Mouse (Mus musculus) MEL (cell line): Measurements from ENCODE around the gene Ccdc88c. TPM values are rescaled to one million over a fixed set of nuclear protein-coding genes. Genes with fewer than 3 reads are reported as not detected.

ENCODE experiments used
- DNase-seq: peaks from one replicate; pipeline ENCODE4 v3.0.0; 2011; ENCODE audit warnings: low read depth, low spot score
- H3K27ac ChIP-seq: 2 replicates; pipeline ENCODE4 v1.5.1; 2012; ENCODE audit warnings: low read depth, mild to moderate bottlenecking, control low read depth, low read length, moderate library complexity; ENCODE audit not compliant: control insufficient read depth
- H3K27me3 ChIP-seq, 2 experiments: fragments of 150-350 bp in 1 of 2; sonication (generic) in 1 of 2; 2 replicates each; pipeline ENCODE4 v1.6.1; 2012; ENCODE audit warnings: low read length in 2 of 2, mild to moderate bottlenecking in 2 of 2, improper control_type of control experiment in 1 of 2, moderate library complexity in 1 of 2; ENCODE audit not compliant: insufficient read depth in 2 of 2, control insufficient read depth in 1 of 2
- H3K36me3 ChIP-seq, 2 experiments: 2 replicates each; pipeline ENCODE4 v1.6.1; 2012 to 2014; ENCODE audit warnings: low read length in 2 of 2, improper control_type of control experiment in 1 of 2, inconsistent platforms in 1 of 2, mild to moderate bottlenecking in 1 of 2; ENCODE audit not compliant: insufficient read depth in 2 of 2, control insufficient read depth in 1 of 2
- H3K4me1 ChIP-seq, 2 experiments: fragments of 150-350 bp in 1 of 2; sonication (generic) in 1 of 2; 2 replicates each; pipeline ENCODE4 v1.6.1; 2012; ENCODE audit warnings: low read length in 2 of 2, improper control_type of control experiment in 1 of 2, mild to moderate bottlenecking in 1 of 2; ENCODE audit not compliant: insufficient read depth in 2 of 2, control insufficient read depth in 1 of 2
- H3K4me3 ChIP-seq, 2 experiments: fragments of 150-350 bp in 1 of 2; sonication (generic) in 1 of 2; 2 replicates each; pipeline ENCODE4 v1.5.1; 2012; ENCODE audit warnings: low read depth in 2 of 2, low read length in 2 of 2, mild to moderate bottlenecking in 2 of 2, moderate library complexity in 2 of 2, control low read depth in 1 of 2, improper control_type of control experiment in 1 of 2; ENCODE audit not compliant: control insufficient read depth in 1 of 2, insufficient read depth in 1 of 2
- H3K79me2 ChIP-seq: 2 replicates; pipeline ENCODE4 v1.6.1; 2012; ENCODE audit warnings: mild to moderate bottlenecking, low read length, moderate library complexity; ENCODE audit not compliant: control insufficient read depth, poor library complexity, insufficient read depth
- H3K9ac ChIP-seq: 2 replicates; pipeline ENCODE4 v1.6.1; 2012; ENCODE audit warnings: low read depth, mild to moderate bottlenecking, control low read depth, low read length, moderate library complexity; ENCODE audit not compliant: control insufficient read depth, poor library complexity, severe bottlenecking
- H3K9me3 ChIP-seq: fragments of 150-350 bp; sonication (generic); replicated peaks from 2 replicates; pipeline ENCODE4 v1.6.1; 2012; ENCODE audit warnings: mild to moderate bottlenecking, low read length, improper control_type of control experiment, moderate library complexity; ENCODE audit not compliant: insufficient read depth
- BHLHE40 ChIP-seq: IDR thresholded peaks from 2 replicates; pipeline ENCODE4 v1.6.1; 2012; ENCODE audit warnings: low read depth, mild to moderate bottlenecking, inconsistent platforms, low read length, improper control_type of control experiment, borderline replicate concordance
- CHD2 ChIP-seq: IDR thresholded peaks from 2 replicates; pipeline ENCODE4 v1.6.1; 2011; ENCODE audit warnings: low read length, improper control_type of control experiment
- CTCF ChIP-seq, 3 experiments: IDR thresholded peaks in 2 of 3; conservative IDR thresholded peaks in 1 of 3; 2 replicates each; pipeline ENCODE4 v1.5.1; 2011 to 2012; ENCODE audit warnings: low read length in 3 of 3, low read depth in 2 of 3, mild to moderate bottlenecking in 2 of 3, improper control_type of control experiment in 1 of 3, inconsistent platforms in 1 of 3, mixed read lengths in 1 of 3, moderate library complexity in 1 of 3; ENCODE audit not compliant: control insufficient read depth in 1 of 3, insufficient read depth in 1 of 3, poor library complexity in 1 of 3, severe bottlenecking in 1 of 3
- EP300 ChIP-seq, 2 experiments: IDR thresholded peaks; 2 replicates each; pipeline ENCODE4 v1.6.1; 2011; ENCODE audit warnings: improper control_type of control experiment in 2 of 2, low read length in 2 of 2, low read depth in 1 of 2, mild to moderate bottlenecking in 1 of 2
- GATA1 ChIP-seq: IDR thresholded peaks from 2 replicates; pipeline ENCODE4 v1.6.1; 2011; ENCODE audit warnings: low read depth, low read length, improper control_type of control experiment
- HCFC1 ChIP-seq: IDR thresholded peaks from 2 replicates; pipeline ENCODE4 v1.6.1; 2012; ENCODE audit warnings: low read depth, mild to moderate bottlenecking, inconsistent platforms, low read length, improper control_type of control experiment, moderate library complexity
- JUND ChIP-seq: IDR thresholded peaks from 2 replicates; pipeline ENCODE4 v1.6.1; 2011; ENCODE audit warnings: low read depth, mild to moderate bottlenecking, improper control_type of control experiment, low read length
- KAT2A ChIP-seq: conservative IDR thresholded peaks from 2 replicates; pipeline ENCODE4 v1.6.1; 2012; ENCODE audit warnings: low read depth, low read length, improper control_type of control experiment, inconsistent platforms
- MYC ChIP-seq: IDR thresholded peaks from 2 replicates; pipeline ENCODE4 v1.6.1; 2011; ENCODE audit warnings: low read depth, mild to moderate bottlenecking, low read length, improper control_type of control experiment, moderate library complexity
- NRF1 ChIP-seq: IDR thresholded peaks from 2 replicates; pipeline ENCODE4 v1.6.1; 2014; ENCODE audit warnings: low read depth, mild to moderate bottlenecking, inconsistent platforms, low read length, improper control_type of control experiment, moderate library complexity; ENCODE audit not compliant: poor library complexity, insufficient read depth, severe bottlenecking
- POLR2AphosphoS5 ChIP-seq: IDR thresholded peaks from 2 replicates; pipeline ENCODE4 v1.6.1; 2012; ENCODE audit warnings: low read depth, borderline replicate concordance, mild to moderate bottlenecking, inconsistent platforms, low read length, moderate library complexity, mixed read lengths
- RAD21 ChIP-seq: IDR thresholded peaks from 2 replicates; pipeline ENCODE4 v1.6.1; 2011; ENCODE audit warnings: mild to moderate bottlenecking, low read depth, low read length, improper control_type of control experiment
- RCOR1 ChIP-seq: IDR thresholded peaks from 2 replicates; pipeline ENCODE4 v1.6.1; 2012; ENCODE audit warnings: low read depth, mild to moderate bottlenecking, inconsistent platforms, low read length, improper control_type of control experiment
- TAL1 ChIP-seq: IDR thresholded peaks from 2 replicates; pipeline ENCODE4 v1.6.1; 2012; ENCODE audit warnings: mild to moderate bottlenecking, inconsistent platforms, low read length, moderate library complexity, mixed read lengths
- TCF12 ChIP-seq: IDR thresholded peaks from 2 replicates; pipeline ENCODE4 v1.6.1; 2014; ENCODE audit warnings: low read depth, mild to moderate bottlenecking, inconsistent platforms, low read length, improper control_type of control experiment, moderate library complexity
- UBTF ChIP-seq: IDR thresholded peaks from 2 replicates; pipeline ENCODE4 v1.6.1; 2012; ENCODE audit warnings: low read depth, mild to moderate bottlenecking, inconsistent platforms, low read length, improper control_type of control experiment, moderate library complexity, borderline replicate concordance; ENCODE audit not compliant: insufficient read depth
- ZKSCAN1 ChIP-seq: IDR thresholded peaks from 2 replicates; pipeline ENCODE4 v1.6.1; 2012; ENCODE audit warnings: low read depth, mild to moderate bottlenecking, inconsistent platforms, low read length, improper control_type of control experiment, moderate library complexity
- ZMIZ1 ChIP-seq: IDR thresholded peaks from 2 replicates; pipeline ENCODE4 v1.6.1; 2012; ENCODE audit warnings: low read depth, mild to moderate bottlenecking, inconsistent platforms, low read length, improper control_type of control experiment, moderate library complexity
- ZNF384 ChIP-seq: IDR thresholded peaks from 2 replicates; pipeline ENCODE4 v1.6.1; 2012; ENCODE audit warnings: low read depth, mild to moderate bottlenecking, inconsistent platforms, low read length, improper control_type of control experiment
- polyA plus RNA-seq, 2 experiments: library from polyadenylated mRNA; stranded (reverse) in 1 of 2; unstranded in 1 of 2; fragments of >175 nt in 1 of 2; fragments of >200 nt in 1 of 2; gene quantifications; 2 replicates each; pipeline versions ENCODE4 v1.2.1 to v1.2.4; 2012; ENCODE audit warnings: low replicate concordance in 2 of 2, low read depth in 1 of 2; ENCODE audit not compliant: insufficient read length in 2 of 2, insufficient read depth in 1 of 2, missing spikeins in 1 of 2
- total RNA-seq: library from RNA; depleted of rRNA; stranded (reverse); fragments of 300-350 nt; gene quantifications from 2 replicates; pipeline ENCODE4 v1.2.3, GENCODE M21; 2012

The Ccdc88c gene
- total and polyA plus RNA-seq, 3 experiments, result 8.7 to 15.3 TPM; not detected in 1

DNA sequence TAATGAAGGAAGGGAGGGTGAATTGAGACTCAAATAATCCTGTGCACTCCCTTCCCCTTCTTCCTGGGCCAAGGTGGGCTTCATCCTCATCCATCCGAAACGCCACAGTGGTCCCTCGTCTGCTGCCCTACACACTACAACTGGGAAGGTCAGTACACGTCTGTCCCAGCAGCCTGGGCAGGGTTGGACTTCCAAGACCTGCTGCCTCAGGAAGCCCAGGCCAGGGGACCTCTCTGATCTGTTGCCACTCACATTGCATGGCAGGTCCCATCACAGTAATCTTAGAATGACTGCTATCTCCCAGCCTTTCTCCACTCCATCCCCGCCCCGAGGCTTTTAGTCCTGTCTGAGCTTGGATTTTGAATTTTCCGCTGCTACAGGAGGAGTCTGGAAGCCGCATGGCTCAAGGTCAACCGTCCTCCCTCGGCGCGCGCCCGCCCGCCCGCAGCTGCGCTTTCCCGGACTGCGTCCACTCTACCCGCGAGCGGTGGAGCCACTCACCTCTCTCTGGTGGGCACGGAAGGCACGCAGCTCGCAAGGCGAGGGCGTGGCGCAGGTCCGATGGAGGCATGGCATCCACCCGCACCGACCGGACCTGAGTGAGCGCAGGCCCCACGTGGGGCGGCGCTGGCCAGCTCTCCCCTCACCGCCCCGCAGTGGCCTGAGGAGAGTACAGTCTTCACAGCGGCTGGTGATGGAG, 121.1 kb downstream of the Ccdc88c start, which contains the start of gene Gpr68:
Gene Gpr68, minus strand, starts transcription at position 601 of the 700 bp plus-strand sequence.
- Histone ChIP-seq H3K27ac (no peak within 1 kb of the TSS), H3K79me2 (no peaks in the 10 kb centered on the region), H3K36me3 (no peaks in the 10 kb centered on the region), H3K9me3 (no peaks in the 10 kb centered on the region), H3K4me1 (no peaks in the 10 kb centered on the region), H3K4me3 (no peak within 1 kb of the TSS), H3K27me3 (peaks cover 3 to 4% of the 10 kb centered on the region in 2 experiments; a peak in 2 of 4 replicates), H3K9ac (no peak within 1 kb of the TSS)
- no peak for DNase-seq
- TF ChIP-seq ZNF384 (no peak), KAT2A (no peak), NRF1 (no peak)

- Histone ChIP-seq H3K4me1 (no peaks in the 10 kb centered on the region), H3K79me2 (no peaks in the 10 kb centered on the region), H3K9ac (no peak overlapping the region), H3K27ac (no peak overlapping the region), H3K4me3 (no peak overlapping the region), H3K9me3 (no peaks in the 10 kb centered on the region), H3K36me3 (no peaks in the 10 kb centered on the region), H3K27me3 (peaks cover 10 to 11% of the 10 kb centered on the region in 2 experiments; a peak in 3 of 4 replicates)
- DNase-seq, result no peak
- no peak for TF ChIP-seq TCF12
- TF ChIP-seq ZKSCAN1, result no peak
- TF ChIP-seq BHLHE40, result no peak
- no peak for TF ChIP-seq RCOR1
- no peak for TF ChIP-seq JUND
- no peak for TF ChIP-seq POLR2AphosphoS5
- TF ChIP-seq RAD21, result no peak
- no peak for TF ChIP-seq CTCF (IDR thresholded peaks at IDR 0.05 in 2 of 3, conservative IDR thresholded peaks at IDR 0.05 in 1 of 3; ENCODE audit: control insufficient read depth in 1 of 3, insufficient read depth in 1 of 3, low read depth in 2 of 3, low read length in 3 of 3, poor library complexity in 1 of 3, severe bottlenecking in 1 of 3)
- TF ChIP-seq KAT2A, result no peak
- TF ChIP-seq HCFC1, result no peak
- no peak for TF ChIP-seq UBTF
- TF ChIP-seq ZMIZ1, result no peak
- TF ChIP-seq ZNF384, result no peak
- TF ChIP-seq CHD2, result no peak
- no peak for TF ChIP-seq EP300 (IDR thresholded peaks at IDR 0.05; ENCODE audit: low read depth in 1 of 2, low read length in 2 of 2)
- no peak for TF ChIP-seq TAL1
- TF ChIP-seq GATA1, result no peak
- no peak for TF ChIP-seq MYC
Measured at GRCm38 (mm10) chr12:100906861-100907260, 122.0 kb downstream of the Ccdc88c start.
